Mouse (Mus musculus) heart, adult 2 months (tissue): ENCODE data around the gene Gm2696. TPM values are rescaled to one million over a fixed set of nuclear protein-coding genes. Genes with fewer than 3 reads are reported as not detected.
"Not testable (repeated sequence)": the region's sequence is repeated elsewhere in the genome, so short reads cannot be mapped to it uniquely, and the experiment has no call there.

Experiments used
- DNase-seq, 2 experiments: peaks; one replicate each; pipeline ENCODE4 v3.0.0; 2021
- H3K27ac ChIP-seq: fragments of 200-600 bp; 2 replicates; pipeline ENCODE4 v1.8.1; 2022
- H3K27me3 ChIP-seq: fragments of 200-500 bp; 2 replicates; pipeline ENCODE4 v1.6.1; 2012; ENCODE audit warnings: mild to moderate bottlenecking, low read length, inconsistent platforms, mixed read lengths; ENCODE audit not compliant: control insufficient read depth, insufficient read depth
- H3K36me3 ChIP-seq: fragments of 200-500 bp; 2 replicates; pipeline ENCODE4 v1.6.1; 2012; ENCODE audit warnings: low read length, inconsistent platforms; ENCODE audit not compliant: control insufficient read depth, insufficient read depth
- H3K4me1 ChIP-seq: fragments of 200-500 bp; 2 replicates; pipeline ENCODE4 v1.6.1; 2011; ENCODE audit warnings: low read length; ENCODE audit not compliant: control insufficient read depth, insufficient read depth
- H3K4me3 ChIP-seq: fragments of 200-600 bp; 2 replicates; pipeline ENCODE4 v1.8.1; 2022
- H3K79me2 ChIP-seq: fragments of 200-500 bp; replicated peaks from 2 replicates; pipeline ENCODE4 v1.6.1; 2012; ENCODE audit warnings: mild to moderate bottlenecking, inconsistent platforms, low read length, moderate library complexity, mixed read lengths; ENCODE audit not compliant: control insufficient read depth, insufficient read depth
- H3K9ac ChIP-seq: fragments of 200-500 bp; 2 replicates; pipeline ENCODE4 v1.6.1; 2012; ENCODE audit warnings: low read depth, mild to moderate bottlenecking, control low read depth, inconsistent platforms, low read length, mixed read lengths
- CTCF ChIP-seq: fragments of 200-600 bp; IDR thresholded peaks from 2 replicates; pipeline ENCODE4 v1.8.1; 2022; ENCODE audit warnings: antibody characterized with exemption, mild to moderate bottlenecking, moderate library complexity
- EP300 ChIP-seq: fragments of 200-500 bp; IDR thresholded peaks from 2 replicates; pipeline ENCODE4 v1.6.1; 2011; ENCODE audit warnings: low read depth, low read length, control low read depth; ENCODE audit not compliant: insufficient read depth
- POLR2A ChIP-seq: fragments of 200-500 bp; IDR thresholded peaks from 2 replicates; pipeline ENCODE4 v1.6.1; 2011; ENCODE audit warnings: mild to moderate bottlenecking, low read depth, low read length, control low read depth; ENCODE audit not compliant: insufficient read depth
- WGBS: fragments of 180-500 bp; shearing (Covaris S2); methylation state at CpG from one replicate; pipeline ENCODE4 v1.1.7; 2018; 5-methylcytosine and 5-hydroxymethylcytosine counted together
- intact Hi-C: fragments of 180-260 bp; cut with DNase I; formaldehyde crosslinking; loops from one replicate; pipeline ENCODE4 v1.15.1; 2025
- polyA plus RNA-seq: library from polyadenylated mRNA; depleted of rRNA; stranded (reverse); fragments of >200 nt; gene quantifications from 2 replicates; pipeline ENCODE4 v1.2.3, GENCODE M21; 2012
- total RNA-seq, 2 experiments: library from RNA; stranded (reverse); gene quantifications; 2 replicates each; pipeline ENCODE4 v1.2.3; 2021

Gm2696 gene
- total and polyA plus RNA-seq, 3 experiments: not detected

DNA sequence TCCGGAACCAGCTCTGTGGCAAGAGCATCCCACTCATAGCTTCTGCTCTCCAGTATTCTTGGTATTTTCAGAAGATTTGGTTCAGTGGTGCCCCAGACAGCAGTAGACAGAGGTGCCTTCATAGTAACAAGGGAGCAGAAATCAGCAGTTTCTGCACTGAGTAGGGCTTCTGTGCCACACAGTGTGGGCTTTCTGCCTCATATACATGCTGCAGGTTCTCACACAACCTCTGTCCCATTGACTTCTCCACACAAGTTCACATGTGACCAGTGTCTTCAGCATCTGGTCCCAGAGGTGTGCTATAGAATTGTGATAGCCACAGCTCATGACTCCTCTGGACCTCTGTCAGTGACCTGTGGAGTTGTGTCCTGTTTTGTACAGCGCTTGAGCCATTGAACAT is 25.9 kb upstream of the Gm2696 start:
- H3K79me2 ChIP-seq: no peaks in the 10 kb centered on the region
- no peaks in the 10 kb centered on the region for H3K36me3 ChIP-seq
- no peak overlapping the region for H3K27ac ChIP-seq
- no peaks in the 10 kb centered on the region for H3K27me3 ChIP-seq
- no peak overlapping the region for H3K4me3 ChIP-seq
- TF ChIP-seq EP300 (no peak), CTCF (no peak), POLR2A (no peak)
- DNase-seq: no peak
- H3K9ac ChIP-seq: no peak overlapping the region
- no peaks in the 10 kb centered on the region; the same call in 1 of the 2 replicates for H3K4me1 ChIP-seq
- 68% methylated on average over 2 of the region's 2 CpGs for WGBS
- intact Hi-C loops: no loop called here

DNA sequence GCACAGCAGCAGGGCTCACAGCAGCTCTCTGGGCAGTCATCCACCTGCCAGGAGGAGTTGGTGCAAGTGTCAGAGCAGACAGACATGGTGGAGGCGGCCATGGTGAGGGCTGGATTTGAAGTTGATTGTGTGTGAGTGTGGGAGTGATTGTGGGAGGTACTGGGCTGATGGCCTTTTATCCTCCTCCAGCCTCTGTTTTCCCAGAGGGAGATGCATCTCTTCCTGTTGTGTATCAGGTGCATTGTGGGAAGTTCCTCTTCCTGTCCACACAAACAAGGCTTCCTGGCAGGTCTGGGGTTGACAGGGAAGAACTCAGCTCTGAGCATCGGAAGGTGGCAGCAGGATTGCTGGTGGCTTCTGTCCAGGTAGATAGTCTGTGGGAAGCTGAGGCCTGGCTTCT is 19.5 kb upstream of the Gm2696 start, which contains the start of gene Gm9639:
Gene Gm9639, minus strand, starts transcription at position 101 of the 400 bp plus-strand sequence.
- H3K79me2 ChIP-seq: no peaks in the 10 kb centered on the region
- H3K27me3 ChIP-seq: no peaks in the 10 kb centered on the region
- H3K27ac ChIP-seq: no peak within 1 kb of the TSS
- no peaks in the 10 kb centered on the region; the same call in 1 of the 2 replicates for H3K4me1 ChIP-seq
- H3K4me3 ChIP-seq: no peak within 1 kb of the TSS
- intact Hi-C loops: loop anchor here (5.0 kb wide), 1 partner anchor 168 kb away; no protein-coding TSS in a partner anchor
- H3K36me3 ChIP-seq: no peaks in the 10 kb centered on the region
- DNase-seq: no peak
- WGBS: 48% methylated on average over 2 of the region's 2 CpGs
- no peak within 1 kb of the TSS for H3K9ac ChIP-seq
- TF ChIP-seq POLR2A: no peak
- TF ChIP-seq EP300: no peak
- TF ChIP-seq CTCF: no peak

- 8% methylated on average over 3 of the region's 3 CpGs for WGBS
- no peak for DNase-seq
- Histone ChIP-seq H3K79me2 (no peaks in the 10 kb centered on the region), H3K27me3 (no peaks in the 10 kb centered on the region), H3K4me1 (no peaks in the 10 kb centered on the region; the same call in 1 of the 2 replicates), H3K9ac (no peak overlapping the region), H3K4me3 (no peak overlapping the region), H3K27ac (no peak overlapping the region), H3K36me3 (no peaks in the 10 kb centered on the region)
- TF ChIP-seq CTCF: no peak
- TF ChIP-seq POLR2A: no peak
- TF ChIP-seq EP300: no peak
- intact Hi-C loops: loop anchor here (5.0 kb wide), 1 partner anchor 170 kb away; no protein-coding TSS in a partner anchor
Measured at GRCm38 (mm10) chr10:77797677-77798076, 16.8 kb upstream of the Gm2696 start.

- H3K79me2 ChIP-seq, H3K4me1 ChIP-seq, H3K27me3 ChIP-seq, H3K36me3 ChIP-seq, DNase-seq, H3K4me3 ChIP-seq, H3K9ac ChIP-seq, H3K27ac ChIP-seq: not testable (repeated sequence)
- intact Hi-C loops: loop anchor here (5.0 kb wide), 1 partner anchor 171 kb away; no protein-coding TSS in a partner anchor
- 57% methylated on average over 3 of the region's 3 CpGs for WGBS
Measured at GRCm38 (mm10) chr10:77798164-77798920, 16.1 kb upstream of the Gm2696 start.

DNA sequence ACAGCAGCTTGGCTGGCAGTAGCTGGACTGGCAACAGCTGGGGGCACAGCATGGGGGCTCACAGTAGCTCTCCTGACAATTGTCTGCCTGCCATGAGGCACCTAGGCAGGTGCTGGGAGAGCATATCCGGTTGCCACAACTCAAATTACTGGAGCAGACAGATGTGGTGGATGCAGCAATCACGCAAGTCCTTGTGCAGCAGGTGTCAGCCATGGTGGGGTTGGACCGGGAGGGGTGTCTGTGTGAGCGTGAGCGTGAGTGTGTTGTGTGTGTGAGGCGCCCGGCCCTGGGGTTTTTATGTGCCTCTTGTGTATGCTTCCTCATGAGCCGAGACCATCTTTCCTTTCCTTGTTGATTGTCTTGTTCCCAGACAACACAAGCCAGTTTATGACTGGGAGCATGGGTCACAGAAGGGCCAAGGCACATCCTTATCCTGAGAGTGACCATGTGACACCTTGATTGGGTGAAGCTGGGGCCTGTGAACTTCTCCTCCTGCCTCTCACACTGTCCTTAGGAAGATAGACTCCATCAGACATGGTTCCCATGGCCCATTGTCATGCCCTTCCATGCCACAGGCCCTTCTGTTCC is 15.5 kb upstream of the Gm2696 start, which contains the start of gene Gm19668:
Gene Gm19668, minus strand, starts transcription at position 213 of the 588 bp plus-strand sequence.
- no peaks in the 10 kb centered on the region for H3K27me3 ChIP-seq
- no peak within 1 kb of the TSS for H3K27ac ChIP-seq
- intact Hi-C loops: loop anchor here (5.0 kb wide), 1 partner anchor 172 kb away; no protein-coding TSS in a partner anchor
- H3K36me3 ChIP-seq: no peaks in the 10 kb centered on the region
- no peak within 1 kb of the TSS for H3K4me3 ChIP-seq
- no peaks in the 10 kb centered on the region for H3K79me2 ChIP-seq
- H3K4me1 ChIP-seq: no peaks in the 10 kb centered on the region
- WGBS: 71% methylated on average over 8 of the region's 8 CpGs
- TF ChIP-seq EP300: no peak
- no peak for TF ChIP-seq POLR2A
- no peak for TF ChIP-seq CTCF
- DNase-seq: no peak
- no peak within 1 kb of the TSS for H3K9ac ChIP-seq

GRCm38 (mm10) chr10:77804095-77804494 is 10.4 kb upstream of the Gm2696 start:
- no peak for DNase-seq
- H3K27ac ChIP-seq: no peak overlapping the region
- H3K4me3 ChIP-seq: no peak overlapping the region
- no peak overlapping the region for H3K9ac ChIP-seq
- 57% methylated on average over 3 of the region's 3 CpGs for WGBS
- no peaks in the 10 kb centered on the region for H3K79me2 ChIP-seq
- TF ChIP-seq CTCF (no peak), EP300 (no peak), POLR2A (no peak)
- no peaks in the 10 kb centered on the region for H3K36me3 ChIP-seq
- intact Hi-C loops: no loop called here
- H3K4me1 ChIP-seq: no peaks in the 10 kb centered on the region
- no peaks in the 10 kb centered on the region for H3K27me3 ChIP-seq
